21 mouse cellular contexts compared by ENCODE assay signal in genomic region chr4:87019486-87020105, GRCm38 (mm10).
DNase-seq lines count a peak whose midpoint lies in the region; TF ChIP-seq lines count a peak whose summit lies in the region.
"Had no signal": no experiment of that assay in that cellular context is flagged by ENCODE, and none has a peak within 500 bp of the region (broad histone marks: within the 10 kb centered on the region; RNA-seq: fewer than 3 reads in every experiment).

No protein-coding gene starts in this region.

- intact Hi-C loops in gastrocnemius, postnatal 36 days (cut with DNase I) = no loop called here
- intact Hi-C loops in left cerebral cortex, adult 2 months (cut with DNase I) = no loop called here

- H3K27me3 ChIP-seq in forebrain, embryonic 10.5 days (ENCODE audit: poor library complexity, severe bottlenecking) = no peaks in the 10 kb centered on the region
- H3K27me3 ChIP-seq: heart, embryonic 13.5 days; liver, embryonic 12.5 days; neural tube, embryonic 13.5 days; stomach, embryonic 15.5 days had no signal

- peak; percentile 12 for DNase-seq in gastrocnemius, postnatal 10 days
- no peak for DNase-seq in gastrocnemius, postnatal 36 days
- peak in 1 of 2 experiments; percentile 5 for DNase-seq in left cerebral cortex, adult 2 months (ENCODE audit: extremely low spot score in 1 of 2, low spot score in 2 of 2)
- no peak for DNase-seq in left cerebral cortex, adult 9 months (ENCODE audit: low spot score in 2 of 2)
- peak; percentile 27 to 67 for DNase-seq in kidney, adult 8-10 months
- peak; percentile 14 for DNase-seq in kidney, postnatal 10 days
- no peak for DNase-seq in forebrain, embryonic 10.5 days (ENCODE audit: extremely low spot score, low spot score)
- DNase-seq in ovary, postnatal 36 days (ENCODE audit: low spot score) = no peak
- DNase-seq: adrenal gland, postnatal 14 days; cerebellum, adult 11-12 months; heart, postnatal 10 days; layer of hippocampus, adult 9-11 months; liver, postnatal 0 days; lung, postnatal 36 days; retina, postnatal 1 day; right cerebral cortex, postnatal 14 days had no signal

- H3K9me3 ChIP-seq in forebrain, embryonic 10.5 days = no peaks in the 10 kb centered on the region
- H3K9me3 ChIP-seq: heart, embryonic 13.5 days; liver, embryonic 12.5 days; neural tube, embryonic 13.5 days; stomach, embryonic 15.5 days had no signal

- WGBS in forebrain, embryonic 10.5 days = 67% methylated on average over 13 of the region's 13 CpGs

- H3K36me3 ChIP-seq in forebrain, embryonic 10.5 days (replicated peaks) = no peaks in the 10 kb centered on the region
- H3K36me3 ChIP-seq: heart, embryonic 13.5 days; liver, embryonic 12.5 days; neural tube, embryonic 13.5 days; stomach, embryonic 15.5 days had no signal

- H3K4me3 ChIP-seq in left cerebral cortex, adult 2 months = no peak overlapping the region
- H3K4me3 ChIP-seq in forebrain, embryonic 10.5 days = no peak overlapping the region
- H3K4me3 ChIP-seq: heart, embryonic 13.5 days; liver, embryonic 12.5 days; neural tube, embryonic 13.5 days; stomach, embryonic 15.5 days had no signal

- TF ChIP-seq CTCF in left cerebral cortex, adult 2 months (IDR thresholded peaks at IDR 0.05) = no peak

- H3K27ac ChIP-seq in left cerebral cortex, adult 2 months = peak overlapping the region; percentile 47
- H3K27ac ChIP-seq in forebrain, embryonic 10.5 days = no peak overlapping the region
- H3K27ac ChIP-seq: heart, embryonic 13.5 days; hindbrain, embryonic 14.5 days; liver, embryonic 12.5 days; neural tube, embryonic 13.5 days; stomach, embryonic 15.5 days had no signal

- H3K4me1 ChIP-seq in forebrain, embryonic 10.5 days = peaks cover 5% of the 10 kb centered on the region; the same call in 1 of the 2 replicates
- H3K4me1 ChIP-seq: heart, embryonic 13.5 days; liver, embryonic 12.5 days; neural tube, embryonic 13.5 days; stomach, embryonic 15.5 days had no signal

Comparison
In these comparisons a context has a peak if more than half of its experiments do, and no peak if none do; other contexts are left out.
1. DNase-seq: peak in gastrocnemius, postnatal 10 days (single experiment), kidney, adult 8-10 months (2 of 2) and kidney, postnatal 10 days (single experiment); none in gastrocnemius, postnatal 36 days (0 of 2), left cerebral cortex, adult 9 months (0 of 2), forebrain, embryonic 10.5 days (single experiment) and ovary, postnatal 36 days (single experiment).